Mouse (Mus musculus): ENCODE results near the gene Lilra6.
A peak's percentile ranks its signal among the peaks of the same experiment; 100 is the strongest.
"Not testable (repeated sequence)": the region's sequence is repeated elsewhere in the genome, so short reads cannot be mapped to it uniquely, and the experiment has no call there.

The Lilra6 gene

GRCm38 (mm10) chr7:3915387-3915786 is at the start of gene Lilra6:
Gene Lilra6 (minus strand): TSS chr7:3915503.
- DNase-seq (ENCODE audit: low read depth, low spot score): not testable (repeated sequence)

GRCm38 (mm10) chr7:3962017-3962416 is 46.7 kb upstream of the Lilra6 start:
- no peak for DNase-seq (ENCODE audit: low read depth, low spot score)

GRCm38 (mm10) chr7:3957387-3957786 is 42.1 kb upstream of the Lilra6 start:
- DNase-seq (ENCODE audit: low read depth, low spot score): no peak

- no peak for DNase-seq (ENCODE audit: low read depth, low spot score)
Observed at GRCm38 (mm10) chr7:3949159-3949558, 33.9 kb upstream of the Lilra6 start.

GRCm38 (mm10) chr7:3948223-3948622 is 32.9 kb upstream of the Lilra6 start:
- DNase-seq (ENCODE audit: low read depth, low spot score): no peak

- DNase-seq (ENCODE audit: low read depth, low spot score): no peak
Observed at GRCm38 (mm10) chr7:3946117-3946516, 30.8 kb upstream of the Lilra6 start.

- peak; percentile 14 for DNase-seq (ENCODE audit: low read depth, low spot score)
Observed at GRCm38 (mm10) chr7:3940915-3941314, 25.6 kb upstream of the Lilra6 start.

- DNase-seq (ENCODE audit: low read depth, low spot score): no peak
Observed at GRCm38 (mm10) chr7:3939866-3940525, 24.7 kb upstream of the Lilra6 start.

- not testable (repeated sequence) for DNase-seq (ENCODE audit: low read depth, low spot score)
Observed at GRCm38 (mm10) chr7:3935473-3935872, 20.2 kb upstream of the Lilra6 start.

- DNase-seq (ENCODE audit: low read depth, low spot score): no peak
Observed at GRCm38 (mm10) chr7:3903704-3904103, 11.6 kb downstream of the Lilra6 start.

- peak; percentile 25 for DNase-seq (ENCODE audit: low read depth, low spot score)
Observed at GRCm38 (mm10) chr7:3898036-3898590, 17.2 kb downstream of the Lilra6 start, which contains the start of gene Gm14548. Gene Gm14548 (minus strand): TSS chr7:3898120.

GRCm38 (mm10) chr7:3875032-3875431 is 40.3 kb downstream of the Lilra6 start:
- not testable (repeated sequence) for DNase-seq (ENCODE audit: low read depth, low spot score)

Measured in skeletal muscle tissue, adult 2 months (tissue).